Mouse (Mus musculus): ENCODE data around the gene Il4. TPM values are rescaled to one million over a fixed set of nuclear protein-coding genes. Genes with fewer than 3 reads are reported as not detected.
A peak's percentile ranks its signal among the peaks of the same experiment; 100 is the strongest.

The Il4 gene
- total RNA-seq (2021): not detected

- intact Hi-C loops (cut with DNase I): no loop called here
- no peak for DNase-seq (ENCODE audit: low spot score in 2 of 2)
Observed at GRCm38 (mm10) chr11:53618619-53619198, at the start of gene Il4. Gene Il4 (minus strand): TSS chr11:53618669.

- intact Hi-C loops (cut with DNase I): no loop called here
- DNase-seq (ENCODE audit: low spot score in 2 of 2): no peak
Observed at GRCm38 (mm10) chr11:53664091-53664490, 45.6 kb upstream of the Il4 start.

DNA sequence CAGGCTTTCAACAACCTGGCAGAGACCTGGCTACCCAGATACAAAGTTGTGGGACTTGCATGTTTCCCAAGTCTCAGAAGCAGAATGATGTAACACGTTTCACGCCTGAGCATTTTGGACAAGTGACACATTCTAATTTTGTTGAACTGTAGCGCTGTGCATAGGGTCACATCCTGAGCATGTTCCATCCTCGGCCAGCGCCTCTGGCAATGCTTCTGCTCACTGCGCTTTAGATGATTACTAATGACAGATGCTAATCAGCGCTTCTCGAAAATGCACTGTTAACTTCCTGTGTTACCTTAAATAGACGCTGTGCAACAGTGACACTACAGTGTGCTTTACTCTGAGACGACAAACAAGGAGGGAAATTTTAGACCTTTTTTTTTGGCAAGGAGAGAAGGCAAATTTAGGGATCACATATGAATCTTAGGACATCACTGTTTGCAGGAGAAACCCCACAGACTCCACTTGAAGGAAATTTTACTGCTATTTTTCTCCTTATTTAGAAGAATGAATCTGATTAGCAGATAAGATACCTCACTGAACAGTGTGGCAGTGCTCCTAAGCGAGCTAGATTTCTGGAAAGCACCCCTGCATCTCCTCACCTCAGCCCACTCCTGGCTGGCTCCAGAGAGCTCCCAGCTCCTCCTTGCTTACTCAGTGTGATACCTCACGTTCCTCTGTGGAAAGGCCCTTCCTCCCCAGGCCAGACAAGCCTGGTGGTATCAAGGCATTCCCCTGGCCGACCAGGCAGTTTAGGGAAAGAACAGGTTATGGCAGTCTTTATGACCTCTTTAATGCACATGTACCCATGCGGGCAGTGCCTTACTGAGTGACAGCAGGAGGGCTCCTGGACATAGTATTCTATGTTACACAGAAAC, 44.6 kb upstream of the Il4 start:
- DNase-seq (ENCODE audit: low spot score in 2 of 2): peak; percentile 36 to 63
- intact Hi-C loops (cut with DNase I): no loop called here

GRCm38 (mm10) chr11:53657828-53658227, 39.4 kb upstream of the Il4 start:
- intact Hi-C loops (cut with DNase I): no loop called here
- no peak for DNase-seq (ENCODE audit: low spot score in 2 of 2)

- intact Hi-C loops (cut with DNase I): no loop called here
- no peak for DNase-seq (ENCODE audit: low spot score in 2 of 2)
Observed at GRCm38 (mm10) chr11:53657381-53657780, 38.9 kb upstream of the Il4 start.

DNA sequence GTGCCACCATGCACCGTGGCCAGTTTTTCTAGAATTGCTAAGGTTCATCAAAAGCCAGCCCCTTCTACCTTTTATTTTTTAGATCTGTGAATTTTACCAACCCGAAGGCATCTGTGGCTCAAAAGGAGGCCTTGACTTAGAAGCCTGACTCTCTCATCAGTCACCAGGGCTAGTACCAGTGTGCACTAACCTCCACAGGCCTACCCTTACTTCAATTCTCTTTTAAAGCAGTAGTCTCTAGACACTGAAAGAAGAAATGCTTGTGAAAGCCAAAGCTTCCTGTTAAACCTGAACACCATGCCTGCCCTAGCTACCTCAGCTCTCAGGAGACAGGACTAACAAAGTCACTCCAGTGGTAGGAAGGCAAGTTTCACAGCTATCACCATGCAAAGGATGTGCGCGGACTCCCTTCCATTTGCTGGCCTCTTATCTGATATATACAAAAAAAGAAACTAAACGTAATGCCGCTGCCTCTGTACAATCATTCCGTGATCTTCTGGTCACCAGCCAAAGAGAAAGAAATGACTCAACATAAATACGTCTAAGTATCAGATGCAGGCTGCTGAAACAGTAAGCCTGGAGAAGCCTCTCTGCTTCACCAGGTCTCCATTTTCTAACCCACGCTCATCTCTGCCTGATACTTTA, 38.2 kb upstream of the Il4 start:
- DNase-seq (ENCODE audit: low spot score in 2 of 2): no peak
- intact Hi-C loops (cut with DNase I): no loop called here

GRCm38 (mm10) chr11:53655043-53655442, 36.6 kb upstream of the Il4 start:
- DNase-seq (ENCODE audit: low spot score in 2 of 2): no peak
- intact Hi-C loops (cut with DNase I): no loop called here

DNA sequence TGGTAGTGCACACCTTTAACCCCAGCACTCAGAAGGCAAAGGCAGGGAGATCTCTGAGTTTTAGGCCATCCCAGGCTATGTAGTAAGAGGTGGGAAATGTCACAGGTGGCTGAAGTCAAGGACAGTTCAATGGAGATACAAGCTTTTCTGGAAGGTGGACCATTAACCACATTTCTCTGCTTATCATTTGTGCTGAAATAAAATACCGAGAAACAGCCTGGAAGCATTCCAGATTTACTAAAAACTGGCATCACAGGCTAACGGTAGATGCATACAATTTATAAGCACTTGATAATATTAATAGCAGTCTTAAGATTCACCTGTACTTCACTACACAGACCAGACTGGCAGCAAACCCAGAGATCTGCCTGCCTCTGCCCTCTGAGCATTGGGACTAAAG, 34.0 kb upstream of the Il4 start:
- intact Hi-C loops (cut with DNase I): no loop called here
- DNase-seq (ENCODE audit: low spot score in 2 of 2): no peak

DNA sequence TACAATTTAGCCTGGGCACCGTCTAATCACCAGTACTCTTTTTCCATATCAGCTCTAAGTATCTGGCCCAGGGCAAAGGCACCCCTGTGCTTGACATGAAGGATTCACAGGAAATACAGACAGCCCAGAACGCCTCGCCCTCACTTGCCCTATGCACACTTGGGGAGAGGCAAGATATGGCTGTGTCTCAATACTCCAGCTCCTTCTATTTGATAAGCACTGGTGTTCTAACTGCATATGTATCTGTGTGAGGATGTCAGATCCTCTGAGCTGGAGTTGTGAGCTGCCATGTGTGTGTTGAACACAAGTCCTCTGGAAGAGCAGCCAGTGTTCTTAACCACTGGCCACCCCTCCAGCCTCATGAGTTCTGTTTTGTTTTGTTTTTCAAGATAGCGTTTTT, 33.0 kb upstream of the Il4 start:
- no peak for DNase-seq (ENCODE audit: low spot score in 2 of 2)
- intact Hi-C loops (cut with DNase I): no loop called here

GRCm38 (mm10) chr11:53644017-53644416, 25.5 kb upstream of the Il4 start:
- intact Hi-C loops (cut with DNase I): no loop called here
- DNase-seq (ENCODE audit: low spot score in 2 of 2): no peak

- no peak for DNase-seq (ENCODE audit: low spot score in 2 of 2)
- intact Hi-C loops (cut with DNase I): no loop called here
Observed at GRCm38 (mm10) chr11:53642744-53643279, 24.3 kb upstream of the Il4 start.

DNA sequence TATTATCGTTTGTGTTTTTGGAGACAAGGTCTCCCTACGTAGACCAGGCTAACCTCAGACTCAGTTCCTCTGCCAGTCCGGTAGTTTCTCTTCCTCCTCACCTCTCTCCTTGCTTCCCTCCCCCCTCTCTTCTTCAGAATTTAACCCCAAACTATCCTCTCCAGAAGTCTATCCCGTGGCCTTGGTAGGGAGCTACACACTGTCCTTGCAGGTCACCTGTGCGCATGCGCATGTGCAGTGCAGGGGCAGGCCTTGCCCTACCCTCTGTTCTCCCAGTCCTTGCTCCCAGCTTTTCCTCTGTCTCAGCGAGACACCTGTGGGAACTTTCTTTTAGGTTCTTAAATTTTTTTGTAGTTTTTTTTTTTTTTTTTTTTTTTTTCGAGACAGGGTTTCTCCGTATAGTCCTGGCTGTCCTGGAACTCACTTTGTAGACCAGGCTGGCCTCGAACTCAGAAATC, 19.4 kb upstream of the Il4 start:
- DNase-seq (ENCODE audit: low spot score in 2 of 2): no peak
- intact Hi-C loops (cut with DNase I): no loop called here

- intact Hi-C loops (cut with DNase I): no loop called here
- DNase-seq (ENCODE audit: low spot score in 2 of 2): no peak
Observed at GRCm38 (mm10) chr11:53637046-53637802, 18.8 kb upstream of the Il4 start.

DNA sequence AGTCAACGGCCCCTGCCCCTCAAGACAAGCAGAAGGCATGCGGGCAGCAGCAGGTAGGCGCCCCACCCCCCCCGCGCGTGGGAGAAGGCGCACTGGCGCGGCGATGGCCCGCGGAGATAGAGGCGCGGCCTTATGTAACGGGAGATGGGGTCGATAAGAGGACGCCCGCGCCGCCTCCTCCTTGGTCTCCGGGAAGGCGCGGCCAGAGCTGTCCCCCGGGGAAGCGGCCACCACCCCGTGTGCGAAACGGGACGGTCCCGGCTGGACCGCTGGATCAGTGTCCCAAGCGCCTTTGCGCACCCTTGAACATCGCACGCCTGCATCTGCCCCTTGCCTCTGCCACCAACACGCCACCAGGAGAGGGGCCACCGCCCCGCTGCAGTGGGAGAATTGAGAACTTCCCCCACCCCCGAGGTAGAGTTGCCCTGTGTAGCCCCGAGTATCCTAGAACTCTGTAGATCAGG, 17.7 kb upstream of the Il4 start:
- intact Hi-C loops (cut with DNase I): no loop called here
- DNase-seq (ENCODE audit: low spot score in 2 of 2): peak in 1 of 2 experiments; percentile 15

DNA sequence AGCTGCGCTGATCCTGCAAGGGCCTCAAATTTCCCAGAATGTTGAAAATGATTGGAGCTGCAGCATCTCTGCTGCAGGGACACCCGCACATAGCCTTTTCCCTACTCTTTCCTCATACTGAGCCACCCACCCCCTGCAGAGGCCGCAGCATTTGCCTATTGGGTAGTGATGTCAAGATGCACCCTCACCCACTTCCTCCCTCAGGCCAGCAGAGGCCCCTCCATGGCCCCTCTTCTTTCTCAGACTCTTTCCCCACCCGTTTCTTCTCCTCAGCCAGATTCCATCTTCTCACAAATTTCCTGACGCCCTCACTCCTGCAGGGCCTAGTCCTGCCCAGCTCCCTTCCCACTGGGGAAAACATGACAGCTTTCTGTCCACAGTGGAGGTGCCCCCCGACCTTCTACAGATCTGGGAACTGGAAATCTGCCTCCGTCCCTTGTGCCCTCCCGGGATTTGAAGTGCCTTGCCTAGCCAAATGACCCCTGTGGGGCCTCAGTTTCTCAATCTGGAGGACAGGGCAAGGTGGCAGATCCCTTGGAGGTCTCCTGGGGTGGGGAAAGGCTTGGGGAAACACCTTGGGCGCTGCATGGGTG, 17.2 kb upstream of the Il4 start:
- intact Hi-C loops (cut with DNase I): no loop called here
- peak in 1 of 2 experiments; percentile 17 for DNase-seq (ENCODE audit: low spot score in 2 of 2)

DNA sequence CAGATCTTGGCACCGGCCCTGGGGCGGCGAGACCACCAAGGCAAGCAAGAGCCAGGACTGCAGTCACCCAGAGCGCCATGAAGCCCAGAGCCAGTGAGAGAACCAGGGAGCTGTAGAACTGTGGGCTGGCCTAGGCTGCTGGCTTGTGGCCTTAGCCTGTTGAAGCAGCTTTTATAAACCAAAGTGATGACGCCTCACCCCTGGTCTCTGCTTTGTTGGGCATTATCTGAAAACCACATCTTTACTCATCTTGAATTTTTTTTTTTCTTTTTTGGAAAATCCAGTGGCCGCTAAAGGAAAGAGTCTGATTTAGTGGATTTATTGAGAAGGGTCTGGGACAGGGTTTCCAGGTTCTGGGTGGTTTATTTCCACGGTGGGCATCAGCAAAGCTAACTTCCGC, 16.1 kb upstream of the Il4 start, which contains the start of gene Il13:
Il13 (minus strand) TSS at position 147 of the 400 bp plus-strand sequence.
- DNase-seq (ENCODE audit: low spot score in 2 of 2): no peak

GRCm38 (mm10) chr11:53633644-53634043, 15.2 kb upstream of the Il4 start:
- intact Hi-C loops (cut with DNase I): no loop called here
- no peak for DNase-seq (ENCODE audit: low spot score in 2 of 2)

More for the DNA sequence above, 16.1 kb upstream of the Il4 start, which contains the start of gene Il13:
- intact Hi-C loops (cut with DNase I): no loop called here

DNA sequence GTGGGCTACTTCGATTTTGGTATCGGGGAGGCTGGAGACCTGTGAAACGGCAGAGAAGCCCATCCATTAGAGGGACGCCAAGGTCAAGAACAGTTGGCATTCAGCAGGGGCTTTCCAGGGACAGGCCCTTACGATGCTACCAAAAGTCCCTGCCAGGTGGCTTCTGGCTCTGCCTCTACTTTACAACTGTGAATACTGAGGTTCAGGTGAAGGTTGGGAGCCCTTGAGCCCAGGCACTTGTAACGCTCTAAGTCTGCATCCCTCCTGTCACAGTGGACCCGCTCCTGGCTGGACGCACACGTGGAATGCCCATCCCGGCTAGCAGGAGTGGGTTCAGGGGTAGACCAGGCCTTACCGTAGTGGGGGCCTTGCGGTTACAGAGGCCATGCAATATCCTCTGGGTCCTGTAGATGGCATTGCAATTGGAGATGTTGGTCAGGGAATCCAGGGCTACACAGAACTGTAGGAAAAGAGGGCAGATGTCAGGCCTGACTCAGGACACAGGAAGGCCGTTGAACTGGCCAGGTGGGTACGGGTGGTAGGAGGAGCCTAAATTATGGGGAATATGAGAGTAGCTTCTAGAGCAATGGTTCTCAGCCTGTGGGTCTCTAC, 13.8 kb upstream of the Il4 start:
- intact Hi-C loops (cut with DNase I): no loop called here
- DNase-seq (ENCODE audit: low spot score in 2 of 2): no peak

GRCm38 (mm10) chr11:53627859-53628258, 9.4 kb upstream of the Il4 start:
- intact Hi-C loops (cut with DNase I): loop anchor here (5.0 kb wide), 2 partner anchors 41 to 161 kb away; no protein-coding TSS in a partner anchor
- DNase-seq (ENCODE audit: low spot score in 2 of 2): peak; percentile 37 to 65
